Mouse (Mus musculus) kidney, embryonic 15.5 days (tissue): Measurements from ENCODE around the gene Dscaml1. TPM values are rescaled to one million over a fixed set of nuclear protein-coding genes. Genes with fewer than 3 reads are reported as not detected.

Source experiments
- ATAC-seq: fragments of 200-750 bp; cut with Nextera tagmentation; replicated peaks from 2 replicates; pipeline ENCODE4 v1.8.0; 2017; ENCODE audit warnings: moderate TSS enrichment; ENCODE audit not compliant: low FRiP score
- H3K27ac ChIP-seq: fragments of 300-500 bp; sonication (generic); 2 replicates; pipeline ENCODE4 v1.5.1; 2015; ENCODE audit warnings: mild to moderate bottlenecking, inconsistent platforms
- H3K27me3 ChIP-seq: fragments of 300-500 bp; sonication (generic); 2 replicates; pipeline ENCODE4 v1.6.1; 2015; ENCODE audit warnings: inconsistent platforms
- H3K36me3 ChIP-seq: fragments of 300-500 bp; sonication (generic); 2 replicates; pipeline ENCODE4 v1.6.1; 2015; ENCODE audit warnings: inconsistent platforms
- H3K4me1 ChIP-seq: fragments of 300-500 bp; sonication (generic); 2 replicates; pipeline ENCODE4 v1.6.1; 2015; ENCODE audit warnings: inconsistent platforms
- H3K4me2 ChIP-seq: fragments of 300-500 bp; sonication (generic); 2 replicates; pipeline ENCODE4 v1.6.1; 2015; ENCODE audit warnings: moderate library complexity, mild to moderate bottlenecking, inconsistent platforms
- H3K4me3 ChIP-seq: fragments of 300-500 bp; sonication (generic); replicated peaks from 2 replicates; pipeline ENCODE4 v1.5.1; 2015; ENCODE audit warnings: mild to moderate bottlenecking, inconsistent platforms
- H3K9ac ChIP-seq: fragments of 300-500 bp; sonication (generic); 2 replicates; pipeline ENCODE4 v1.6.1; 2015; ENCODE audit warnings: mild to moderate bottlenecking, inconsistent platforms
- H3K9me3 ChIP-seq: fragments of 300-500 bp; sonication (generic); replicated peaks from 2 replicates; pipeline ENCODE4 v1.6.1; 2016; ENCODE audit warnings: inconsistent platforms
- WGBS: fragments of 180-500 bp; shearing (Covaris S2); methylation state at CpG from one replicate; pipeline ENCODE4 v1.1.7; 2015; ENCODE audit warnings: mixed read lengths; 5-methylcytosine and 5-hydroxymethylcytosine counted together
- polyA plus RNA-seq: library from polyadenylated mRNA; unstranded; fragments of >200 nt; fragmentation: Nextera tagmentation; extraction: Ambion mirVana; gene quantifications from 2 replicates; pipeline ENCODE4 v1.2.1, GENCODE M21; 2015

Gene Dscaml1
- polyA plus RNA-seq, 1 experiment from 2014 or later, result 0.13 TPM

DNA sequence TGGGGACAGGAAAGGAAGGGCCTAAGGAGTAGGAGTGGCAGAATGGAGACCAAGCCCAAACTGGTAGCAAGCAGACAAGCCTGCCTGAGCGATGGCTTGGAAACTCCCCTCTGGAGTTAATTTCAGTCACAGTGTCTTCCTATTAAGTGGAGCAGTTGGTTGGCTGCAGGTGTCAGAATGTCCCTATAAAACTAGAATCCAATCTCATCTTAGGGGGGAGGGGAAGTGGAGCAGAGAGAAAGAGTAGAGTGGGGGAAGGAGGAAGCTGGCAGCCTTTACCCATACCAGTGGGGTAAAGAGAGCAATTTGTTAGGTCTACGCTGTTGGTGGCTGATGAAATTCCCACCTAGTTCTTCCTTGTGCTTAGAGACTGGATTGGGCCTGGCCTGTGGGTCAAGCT lies 164.6 kb downstream of the Dscaml1 start:
- no peak for ATAC-seq
- no peak overlapping the region for H3K9ac ChIP-seq
- no peak overlapping the region for H3K4me3 ChIP-seq
- no peaks in the 10 kb centered on the region for H3K27me3 ChIP-seq
- 63% methylated on average over 2 of the region's 2 CpGs for WGBS
- no peaks in the 10 kb centered on the region for H3K36me3 ChIP-seq
- no peaks in the 10 kb centered on the region for H3K4me1 ChIP-seq
- no peaks in the 10 kb centered on the region for H3K9me3 ChIP-seq
- H3K4me2 ChIP-seq, result no peak overlapping the region
- H3K27ac ChIP-seq, result no peak overlapping the region

DNA sequence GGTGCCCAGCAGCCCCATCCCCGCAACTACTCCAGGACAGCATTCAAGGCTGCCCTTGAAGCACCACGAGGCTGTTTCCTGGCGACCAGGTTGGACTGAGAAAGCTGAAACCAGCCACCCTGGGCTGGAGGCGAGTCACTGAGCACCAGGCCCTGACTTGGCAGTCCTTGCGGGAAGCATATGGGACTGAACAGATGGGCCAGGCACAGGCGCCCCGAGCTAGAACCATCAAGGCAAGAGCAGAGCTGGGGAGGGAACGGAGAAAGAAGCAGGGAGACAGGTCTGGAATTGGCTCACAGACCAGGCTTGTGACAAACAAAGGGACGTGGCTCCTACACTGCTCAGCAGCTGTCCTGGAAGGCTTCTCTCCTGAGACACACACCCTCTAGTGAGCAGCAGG lies 165.9 kb downstream of the Dscaml1 start:
- no peak overlapping the region for H3K4me3 ChIP-seq
- H3K27ac ChIP-seq, result no peak overlapping the region
- 70% methylated on average over 9 of the region's 9 CpGs for WGBS
- H3K9me3 ChIP-seq, result no peaks in the 10 kb centered on the region
- no peaks in the 10 kb centered on the region for H3K36me3 ChIP-seq
- H3K27me3 ChIP-seq, result no peaks in the 10 kb centered on the region
- H3K9ac ChIP-seq, result no peak overlapping the region
- no peak for ATAC-seq
- no peak overlapping the region for H3K4me2 ChIP-seq
- no peaks in the 10 kb centered on the region for H3K4me1 ChIP-seq

DNA sequence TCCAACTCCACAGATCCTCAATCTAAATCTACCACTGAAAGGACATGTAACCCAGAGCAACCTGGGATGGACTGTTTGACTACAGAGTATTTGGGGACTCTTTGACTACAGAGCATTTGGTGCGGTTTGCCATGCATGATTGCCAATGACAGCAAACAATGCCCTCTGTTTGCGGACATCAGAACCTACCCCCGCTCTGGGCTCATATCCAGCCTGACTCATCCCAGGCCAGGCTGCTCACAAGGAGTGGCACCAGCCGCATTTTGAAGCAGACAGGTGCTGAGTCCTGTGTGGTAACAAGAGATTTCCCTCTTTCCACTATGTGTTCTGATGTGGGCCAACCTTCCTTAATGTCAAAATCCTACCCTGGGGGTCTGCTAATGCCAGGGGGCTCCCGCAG lies 171.7 kb downstream of the Dscaml1 start:
- Histone ChIP-seq H3K4me3 (no peak overlapping the region), H3K9ac (no peak overlapping the region), H3K36me3 (no peaks in the 10 kb centered on the region), H3K4me2 (no peak overlapping the region), H3K27ac (no peak overlapping the region), H3K4me1 (no peaks in the 10 kb centered on the region), H3K9me3 (no peaks in the 10 kb centered on the region), H3K27me3 (no peaks in the 10 kb centered on the region)
- WGBS, result 76% methylated on average over 5 of the region's 5 CpGs
- no peak for ATAC-seq

DNA sequence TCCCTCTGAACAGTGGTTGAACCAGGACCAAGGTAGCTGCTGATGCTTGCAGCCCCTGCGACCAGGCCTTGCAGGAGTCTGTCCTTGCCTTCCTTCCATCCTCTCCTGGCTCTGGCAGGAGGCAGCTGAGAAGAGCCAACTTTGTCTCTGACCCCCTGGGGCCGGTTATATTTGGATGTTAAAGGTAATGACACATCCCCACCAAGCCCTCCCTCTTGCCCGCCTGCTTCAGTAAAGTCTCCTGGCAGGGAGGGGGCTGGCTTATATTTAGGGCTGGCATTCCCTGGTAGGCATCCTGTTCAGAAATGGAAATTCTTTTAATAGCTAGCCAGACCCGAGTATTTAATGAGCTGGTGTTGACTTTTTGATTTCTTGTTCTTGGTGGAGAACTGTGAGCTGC lies 172.9 kb downstream of the Dscaml1 start:
- Histone ChIP-seq H3K4me2 (no peak overlapping the region), H3K27ac (no peak overlapping the region), H3K36me3 (no peaks in the 10 kb centered on the region), H3K4me1 (no peaks in the 10 kb centered on the region), H3K9ac (no peak overlapping the region), H3K27me3 (no peaks in the 10 kb centered on the region), H3K9me3 (no peaks in the 10 kb centered on the region), H3K4me3 (no peak overlapping the region)
- 52% methylated on average over 4 of the region's 4 CpGs for WGBS
- no peak for ATAC-seq

DNA sequence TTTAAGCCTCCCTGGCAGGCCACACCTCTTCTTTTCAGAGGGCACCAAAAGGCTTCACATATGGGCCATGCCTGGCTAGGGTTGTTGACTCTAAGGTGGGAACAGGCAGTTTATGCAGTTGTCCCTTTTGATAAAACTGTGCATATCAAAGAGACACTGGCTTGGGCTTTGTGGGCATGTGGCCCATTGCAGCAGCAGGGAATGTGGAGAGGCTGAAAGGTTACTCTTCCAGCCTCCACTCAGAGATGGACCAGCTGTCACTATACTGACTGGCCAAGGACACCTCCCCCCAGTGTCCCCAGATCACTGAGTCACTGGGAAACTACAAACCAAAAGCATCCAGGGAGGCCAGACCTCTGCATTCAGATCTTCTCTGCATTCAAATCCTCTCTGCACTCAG lies 180.9 kb downstream of the Dscaml1 start:
- H3K9ac ChIP-seq, result no peak overlapping the region
- H3K27me3 ChIP-seq, result no peaks in the 10 kb centered on the region
- no peak overlapping the region for H3K4me3 ChIP-seq
- H3K4me1 ChIP-seq, result peaks cover 17% of the 10 kb centered on the region
- ATAC-seq, result no peak
- H3K27ac ChIP-seq, result no peak overlapping the region
- no peaks in the 10 kb centered on the region for H3K9me3 ChIP-seq
- H3K4me2 ChIP-seq, result no peak overlapping the region
- H3K36me3 ChIP-seq, result no peaks in the 10 kb centered on the region

DNA sequence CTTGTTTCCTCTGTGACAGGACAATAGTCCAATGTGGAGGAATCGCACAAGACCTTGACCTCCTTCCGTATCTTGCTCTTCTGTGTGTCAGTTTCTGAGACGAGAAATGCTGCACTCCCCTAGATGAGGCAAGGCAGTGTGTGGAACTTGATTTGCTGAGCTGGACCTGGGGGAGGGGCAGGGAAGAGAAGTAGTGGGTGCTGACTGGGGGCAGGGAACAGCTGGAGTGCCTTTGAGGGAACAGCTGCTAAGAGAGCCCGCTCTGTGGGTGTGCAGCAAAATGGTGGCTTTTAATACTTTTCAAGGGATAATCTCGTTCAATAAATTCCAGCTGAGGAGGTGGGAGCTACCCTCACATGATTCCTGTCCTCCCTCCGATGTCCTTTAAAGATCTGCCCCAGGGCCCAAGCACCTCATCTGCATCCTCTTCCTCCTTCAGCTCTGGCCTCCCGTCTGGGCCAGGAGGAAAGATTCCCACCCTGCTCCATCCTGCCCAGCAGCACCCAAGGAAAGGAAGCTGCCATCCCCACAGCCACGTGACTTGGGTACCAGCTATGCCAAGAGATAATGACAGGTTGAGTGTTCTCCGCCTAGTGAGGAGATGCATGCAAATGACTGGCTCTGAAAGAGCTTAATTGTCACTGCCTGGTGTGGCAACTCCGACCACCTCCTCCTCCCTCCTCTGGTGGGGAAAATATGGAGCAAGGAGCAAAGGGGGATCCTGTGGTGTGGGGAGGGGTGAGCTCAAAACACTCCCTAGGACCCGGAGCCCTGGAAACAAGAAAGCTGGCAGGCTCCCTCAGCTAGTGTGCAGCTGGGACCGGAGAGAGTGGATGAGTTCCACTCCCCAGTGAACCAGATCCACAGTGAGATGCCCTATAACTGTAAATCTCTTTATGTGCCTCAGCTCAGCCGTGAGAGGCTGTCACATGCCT lies 181.9 kb downstream of the Dscaml1 start:
- Histone ChIP-seq H3K9ac (no peak overlapping the region), H3K4me3 (no peak overlapping the region), H3K4me2 (no peak overlapping the region), H3K4me1 (peaks cover 17% of the 10 kb centered on the region), H3K36me3 (no peaks in the 10 kb centered on the region), H3K9me3 (no peaks in the 10 kb centered on the region), H3K27me3 (no peaks in the 10 kb centered on the region), H3K27ac (no peak overlapping the region)
- WGBS, result 25% methylated on average over 13 of the region's 13 CpGs
- peak; percentile 69 for ATAC-seq

DNA sequence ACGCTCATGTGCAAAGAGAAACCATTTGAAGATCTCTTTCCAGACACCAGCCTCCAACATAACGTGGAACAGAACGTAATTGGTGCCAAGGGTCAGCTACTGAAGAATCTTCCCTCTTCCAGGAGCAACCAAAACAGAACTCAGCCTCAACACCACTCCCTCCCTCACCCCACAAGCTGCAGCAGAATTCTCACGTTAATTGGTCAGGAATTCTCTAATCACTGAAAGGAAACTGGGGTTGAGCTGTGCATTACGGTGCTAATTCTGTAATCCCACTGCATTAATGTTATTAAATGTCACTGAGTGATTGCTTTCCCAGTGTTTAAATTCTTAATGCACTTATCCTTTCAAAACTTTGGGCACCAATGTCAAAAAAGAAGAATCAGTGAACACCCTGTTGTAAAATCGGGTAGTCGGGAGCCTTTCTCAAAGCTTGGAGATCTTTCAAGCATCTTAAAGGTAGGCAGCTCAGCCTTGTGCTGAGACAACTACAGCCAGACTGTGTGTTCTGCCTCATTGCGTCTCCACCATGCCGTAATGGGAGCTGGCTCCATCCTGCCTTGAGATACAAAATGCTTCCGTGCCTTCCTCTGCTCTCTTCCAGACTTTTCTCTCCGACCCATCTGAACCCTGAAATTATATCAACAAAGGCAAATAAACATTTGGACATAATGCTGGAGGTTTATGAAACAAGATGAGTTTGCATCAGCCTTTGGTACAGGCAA lies 184.1 kb downstream of the Dscaml1 start:
- no peak for ATAC-seq
- WGBS, result 65% methylated on average over 11 of the region's 11 CpGs

DNA sequence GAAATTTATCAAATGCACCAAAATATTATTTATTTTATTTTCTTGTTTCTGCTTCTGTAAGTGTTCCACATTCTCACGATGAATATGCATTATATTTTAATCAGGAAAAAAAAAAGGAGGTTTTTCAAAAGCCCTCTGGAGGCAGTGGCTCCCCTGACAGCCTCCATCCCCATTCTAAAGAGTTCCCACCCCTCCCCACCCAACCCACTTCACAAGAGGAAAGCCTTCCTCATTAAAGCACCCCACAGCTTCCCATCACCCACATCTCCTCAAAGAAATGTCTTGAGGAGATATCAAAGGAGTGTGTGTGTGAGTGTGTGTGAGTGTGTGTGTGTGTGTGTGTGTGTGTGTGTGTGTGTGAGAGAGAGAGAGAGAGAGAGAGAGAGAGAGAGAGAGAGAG lies 188.2 kb downstream of the Dscaml1 start:
- H3K4me1 ChIP-seq, result 0 out of 2 replicates have a peak, but pooled peaks cover 2% of the 10 kb centered on the region
- H3K27ac ChIP-seq, result no peak overlapping the region
- no peak overlapping the region for H3K9ac ChIP-seq
- H3K27me3 ChIP-seq, result no peaks in the 10 kb centered on the region
- H3K4me2 ChIP-seq, result no peak overlapping the region
- no peak for ATAC-seq
- H3K4me3 ChIP-seq, result no peak overlapping the region
- H3K9me3 ChIP-seq, result no peaks in the 10 kb centered on the region
- no peaks in the 10 kb centered on the region for H3K36me3 ChIP-seq
- 88% methylated on average over 1 of the region's 1 CpGs for WGBS

More for the DNA sequence above, 184.1 kb downstream of the Dscaml1 start:
- Histone ChIP-seq H3K27ac (no peak overlapping the region), H3K9me3 (no peaks in the 10 kb centered on the region), H3K4me1 (peaks cover 17% of the 10 kb centered on the region), H3K27me3 (no peaks in the 10 kb centered on the region), H3K4me3 (no peak overlapping the region), H3K36me3 (no peaks in the 10 kb centered on the region), H3K9ac (no peak overlapping the region), H3K4me2 (no peak overlapping the region)

DNA sequence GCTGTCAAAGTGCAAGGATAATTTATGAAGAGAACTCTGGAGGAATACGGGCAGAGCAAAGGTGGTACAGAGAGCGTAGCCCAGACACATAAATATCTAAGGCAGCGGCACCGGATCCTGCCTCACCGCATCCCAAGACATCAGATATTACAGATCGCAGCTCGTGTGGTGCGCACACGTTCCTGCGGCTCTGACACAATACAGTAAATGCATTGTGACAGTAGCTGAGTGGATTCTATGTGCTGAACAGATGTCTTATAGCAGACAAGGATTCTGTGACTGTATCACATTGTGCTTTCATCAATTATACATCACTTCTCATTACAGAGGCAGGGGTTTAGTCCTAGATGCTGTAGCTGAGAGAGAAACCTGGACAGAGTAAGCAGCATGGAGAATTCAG lies 191.5 kb downstream of the Dscaml1 start:
- Histone ChIP-seq H3K27me3 (no peaks in the 10 kb centered on the region), H3K36me3 (no peaks in the 10 kb centered on the region), H3K4me1 (0 out of 2 replicates have a peak, but pooled peaks cover 4% of the 10 kb centered on the region), H3K4me3 (no peak overlapping the region), H3K27ac (no peak overlapping the region), H3K9ac (no peak overlapping the region), H3K9me3 (no peaks in the 10 kb centered on the region), H3K4me2 (no peak overlapping the region)
- no peak for ATAC-seq
- WGBS, result 62% methylated on average over 10 of the region's 10 CpGs

DNA sequence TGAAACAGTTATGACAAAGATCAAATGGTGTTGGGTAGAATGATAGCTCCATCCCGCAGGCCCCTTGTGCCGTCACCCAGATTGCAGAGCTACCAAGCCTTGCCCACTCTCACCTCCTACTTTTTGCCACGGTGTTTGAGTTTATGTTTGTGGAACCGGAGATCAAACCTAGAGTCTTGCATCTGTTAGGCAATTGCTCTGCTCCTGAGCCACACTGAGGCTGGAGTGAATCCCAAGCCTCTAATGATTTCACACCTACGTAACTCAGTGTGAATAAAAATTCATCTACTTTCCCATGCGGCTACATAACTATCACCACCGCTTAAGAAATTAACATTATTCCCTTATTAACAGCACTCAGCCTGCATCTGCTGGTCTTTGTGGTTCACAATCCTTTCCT lies 192.0 kb downstream of the Dscaml1 start:
- no peak overlapping the region for H3K4me2 ChIP-seq
- 0 out of 2 replicates have a peak, but pooled peaks cover 4% of the 10 kb centered on the region for H3K4me1 ChIP-seq
- no peaks in the 10 kb centered on the region for H3K36me3 ChIP-seq
- no peak overlapping the region for H3K27ac ChIP-seq
- WGBS, result 80% methylated on average over 7 of the region's 7 CpGs
- H3K9me3 ChIP-seq, result no peaks in the 10 kb centered on the region
- no peaks in the 10 kb centered on the region for H3K27me3 ChIP-seq
- H3K9ac ChIP-seq, result no peak overlapping the region
- no peak for ATAC-seq
- no peak overlapping the region for H3K4me3 ChIP-seq

DNA sequence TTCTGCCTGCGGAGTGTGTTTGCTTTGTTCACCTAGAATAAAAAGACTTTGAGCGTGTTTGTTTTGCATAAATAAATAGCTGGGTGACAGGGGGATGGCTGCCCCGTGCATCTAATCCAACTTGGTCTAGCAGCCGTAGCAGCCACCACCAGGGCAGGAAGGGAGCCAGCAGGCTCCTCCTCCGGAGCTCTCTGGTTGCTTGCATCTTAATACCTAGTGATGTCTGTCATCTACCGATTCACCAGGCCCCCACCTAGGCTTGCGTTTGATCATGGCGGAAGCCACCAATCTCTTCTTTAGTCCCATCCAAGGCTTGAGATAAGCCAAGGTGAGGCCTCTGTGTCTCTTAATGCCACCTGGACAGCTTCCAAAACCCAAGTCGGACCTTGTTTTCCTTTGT lies 193.6 kb downstream of the Dscaml1 start:
- Histone ChIP-seq H3K9ac (no peak overlapping the region), H3K27me3 (no peaks in the 10 kb centered on the region), H3K4me2 (no peak overlapping the region), H3K9me3 (no peaks in the 10 kb centered on the region), H3K27ac (no peak overlapping the region), H3K4me3 (no peak overlapping the region), H3K36me3 (no peaks in the 10 kb centered on the region), H3K4me1 (0 out of 2 replicates have a peak, but pooled peaks cover 4% of the 10 kb centered on the region)
- WGBS, result 46% methylated on average over 9 of the region's 9 CpGs
- no peak for ATAC-seq

DNA sequence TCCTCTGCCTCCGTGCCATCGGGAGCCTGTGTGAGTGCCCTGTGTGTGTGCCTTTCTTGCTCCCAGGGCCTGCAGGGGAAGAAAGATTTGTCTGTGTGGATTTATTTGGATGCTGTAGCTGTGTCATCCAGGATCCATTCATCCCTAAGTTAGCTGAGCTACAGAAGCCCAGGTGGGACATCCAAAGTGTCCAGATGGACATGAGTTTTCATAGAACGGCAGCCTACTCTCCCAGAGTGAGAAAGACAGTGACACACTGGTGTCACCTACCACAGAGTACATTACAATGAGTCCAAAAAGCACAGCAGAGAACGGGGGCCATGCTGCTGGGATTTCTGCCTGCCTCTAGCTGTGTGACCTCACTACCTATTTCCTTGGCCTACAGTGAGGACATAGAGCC lies 194.5 kb downstream of the Dscaml1 start:
- Histone ChIP-seq H3K4me1 (0 out of 2 replicates have a peak, but pooled peaks cover 4% of the 10 kb centered on the region), H3K4me2 (no peak overlapping the region), H3K9me3 (no peaks in the 10 kb centered on the region), H3K27ac (no peak overlapping the region), H3K9ac (no peak overlapping the region), H3K4me3 (no peak overlapping the region), H3K27me3 (no peaks in the 10 kb centered on the region), H3K36me3 (no peaks in the 10 kb centered on the region)
- no peak for ATAC-seq
- 88% methylated on average over 4 of the region's 4 CpGs for WGBS
